In the genomic region with DNA sequence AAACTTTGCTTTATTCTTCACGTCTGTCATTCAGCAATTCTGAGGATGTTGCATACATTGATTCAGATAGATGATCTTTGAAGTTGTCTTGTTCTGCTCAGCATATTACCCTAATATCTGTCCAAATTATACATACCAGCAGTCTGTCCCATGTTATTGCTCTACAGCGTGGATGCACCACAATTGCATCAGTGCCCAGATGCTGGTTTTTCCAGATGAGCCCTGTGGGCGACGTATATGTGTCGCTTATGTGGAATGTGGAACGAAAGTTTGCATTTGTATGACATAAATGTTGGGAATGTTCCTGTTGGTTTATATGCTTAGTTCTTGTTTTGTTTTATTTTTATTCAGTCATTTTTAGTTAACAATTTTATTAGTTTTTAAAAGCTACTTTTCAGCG, we compare ENCODE assay signal across 26 mouse cellular contexts.
"Had no signal": no experiment of that assay in that cellular context is flagged by ENCODE, and none has a peak within 500 bp of the region (broad histone marks: within the 10 kb centered on the region; RNA-seq: fewer than 3 reads in every experiment).

No protein-coding gene starts in this region.

- H3K27me3 ChIP-seq: embryonic facial prominence, embryonic 12.5 days; embryonic facial prominence, embryonic 13.5 days; embryonic facial prominence, embryonic 15.5 days; forebrain, embryonic 12.5 days; forebrain, embryonic 13.5 days; forebrain, embryonic 15.5 days had no signal

- H3K9ac ChIP-seq: embryonic facial prominence, embryonic 12.5 days; embryonic facial prominence, embryonic 13.5 days; embryonic facial prominence, embryonic 15.5 days; forebrain, embryonic 12.5 days; forebrain, embryonic 13.5 days; forebrain, embryonic 15.5 days; forebrain, postnatal 0 days had no signal

- H3K4me1 ChIP-seq: embryonic facial prominence, embryonic 10.5 days; forebrain, embryonic 10.5 days; forebrain, embryonic 12.5 days; forebrain, embryonic 13.5 days; forebrain, embryonic 15.5 days had no signal

- DNase-seq: cerebellum, postnatal 10 days; cerebellum, postnatal 14 days; cerebellum, postnatal 25 days; cerebellum, postnatal 36 days; embryo, embryonic 11 days; forebrain, postnatal 0 days; gastrocnemius, adult 2 months; gastrocnemius, postnatal 10 days; gastrocnemius, postnatal 14 days; gastrocnemius, postnatal 25 days; gastrocnemius, postnatal 36 days; heart, adult 11 months; heart, adult 18-20 months had no signal

- H3K36me3 ChIP-seq: embryonic facial prominence, embryonic 10.5 days; embryonic facial prominence, embryonic 12.5 days; embryonic facial prominence, embryonic 13.5 days; embryonic facial prominence, embryonic 15.5 days; forebrain, embryonic 10.5 days; forebrain, embryonic 12.5 days; forebrain, embryonic 15.5 days; heart, embryonic 10.5 days had no signal

- H3K9me3 ChIP-seq: embryonic facial prominence, embryonic 10.5 days; embryonic facial prominence, embryonic 12.5 days; embryonic facial prominence, embryonic 13.5 days; embryonic facial prominence, embryonic 15.5 days; forebrain, embryonic 10.5 days; forebrain, embryonic 12.5 days; forebrain, embryonic 13.5 days; forebrain, embryonic 15.5 days; heart, embryonic 10.5 days had no signal

- ATAC-seq: forebrain, embryonic 13.5 days; forebrain, embryonic 14.5 days; forebrain, embryonic 15.5 days; forebrain, embryonic 16.5 days; forebrain, postnatal 0 days had no signal

- H3K27ac ChIP-seq: embryonic facial prominence, embryonic 10.5 days; embryonic facial prominence, embryonic 12.5 days; embryonic facial prominence, embryonic 13.5 days; embryonic facial prominence, embryonic 15.5 days; forebrain, embryonic 10.5 days; forebrain, embryonic 12.5 days; forebrain, embryonic 13.5 days; forebrain, embryonic 15.5 days; gastrocnemius, adult 2 months; heart, embryonic 10.5 days had no signal

- H3K4me3 ChIP-seq: embryonic facial prominence, embryonic 10.5 days; embryonic facial prominence, embryonic 12.5 days; embryonic facial prominence, embryonic 13.5 days; embryonic facial prominence, embryonic 15.5 days; erythroblast, embryonic 14.5 days; forebrain, embryonic 10.5 days; forebrain, embryonic 12.5 days; forebrain, embryonic 13.5 days; forebrain, embryonic 15.5 days; gastrocnemius, adult 2 months; heart, embryonic 10.5 days had no signal

- H3K4me2 ChIP-seq: embryonic facial prominence, embryonic 12.5 days; embryonic facial prominence, embryonic 13.5 days; embryonic facial prominence, embryonic 15.5 days; forebrain, embryonic 12.5 days; forebrain, embryonic 13.5 days; forebrain, embryonic 15.5 days; heart, embryonic 11.5 days had no signal
